Mouse (Mus musculus) heart, embryonic 15.5 days (tissue): ENCODE data around the gene Gm9887. TPM values are rescaled to one million over a fixed set of nuclear protein-coding genes. Genes with fewer than 3 reads are reported as not detected.
"Not testable (repeated sequence)": the region's sequence is repeated elsewhere in the genome, so short reads cannot be mapped to it uniquely, and the experiment has no call there.

Experiments
- ATAC-seq: fragments of 200-750 bp; cut with Nextera tagmentation; replicated peaks from 2 replicates; pipeline ENCODE4 v1.8.0; 2017; ENCODE audit warnings: low read depth, moderate TSS enrichment; ENCODE audit not compliant: insufficient number of reproducible peaks, insufficient read depth, low FRiP score
- H3K27ac ChIP-seq: fragments of 300-500 bp; sonication (generic); 2 replicates; pipeline ENCODE4 v1.5.1; 2015; ENCODE audit warnings: mild to moderate bottlenecking, inconsistent platforms
- H3K27me3 ChIP-seq: fragments of 300-500 bp; sonication (generic); 2 replicates; pipeline ENCODE4 v1.6.1; 2015; ENCODE audit warnings: inconsistent platforms
- H3K36me3 ChIP-seq: fragments of 300-500 bp; sonication (generic); 2 replicates; pipeline ENCODE4 v1.6.1; 2015; ENCODE audit warnings: mild to moderate bottlenecking, inconsistent platforms
- H3K4me1 ChIP-seq: fragments of 300-500 bp; sonication (generic); replicated peaks from 2 replicates; pipeline ENCODE4 v1.6.1; 2015; ENCODE audit warnings: inconsistent platforms
- H3K4me2 ChIP-seq: fragments of 300-500 bp; sonication (generic); 2 replicates; pipeline ENCODE4 v1.6.1; 2015; ENCODE audit warnings: inconsistent platforms, mild to moderate bottlenecking, moderate library complexity
- H3K4me3 ChIP-seq: fragments of 300-500 bp; sonication (generic); 2 replicates; pipeline ENCODE4 v1.5.1; 2015; ENCODE audit warnings: mild to moderate bottlenecking, inconsistent platforms
- H3K9ac ChIP-seq: fragments of 300-500 bp; sonication (generic); 2 replicates; pipeline ENCODE4 v1.6.1; 2015; ENCODE audit warnings: mild to moderate bottlenecking, inconsistent platforms
- H3K9me3 ChIP-seq: fragments of 300-500 bp; sonication (generic); replicated peaks from 2 replicates; pipeline ENCODE4 v1.6.1; 2016; ENCODE audit warnings: inconsistent platforms
- WGBS: fragments of 180-500 bp; shearing (Covaris S2); methylation state at CpG from one replicate; pipeline ENCODE4 v1.1.7; 2015; ENCODE audit warnings: mixed read lengths; 5-methylcytosine and 5-hydroxymethylcytosine counted together
- polyA plus RNA-seq: library from polyadenylated mRNA; unstranded; fragments of >200 nt; fragmentation: Nextera tagmentation; extraction: Ambion mirVana; gene quantifications from 2 replicates; pipeline ENCODE4 v1.2.1, GENCODE M21; 2015

The Gm9887 gene
- polyA plus RNA-seq, 1 experiment from 2014 or later = 1.5 TPM

DNA sequence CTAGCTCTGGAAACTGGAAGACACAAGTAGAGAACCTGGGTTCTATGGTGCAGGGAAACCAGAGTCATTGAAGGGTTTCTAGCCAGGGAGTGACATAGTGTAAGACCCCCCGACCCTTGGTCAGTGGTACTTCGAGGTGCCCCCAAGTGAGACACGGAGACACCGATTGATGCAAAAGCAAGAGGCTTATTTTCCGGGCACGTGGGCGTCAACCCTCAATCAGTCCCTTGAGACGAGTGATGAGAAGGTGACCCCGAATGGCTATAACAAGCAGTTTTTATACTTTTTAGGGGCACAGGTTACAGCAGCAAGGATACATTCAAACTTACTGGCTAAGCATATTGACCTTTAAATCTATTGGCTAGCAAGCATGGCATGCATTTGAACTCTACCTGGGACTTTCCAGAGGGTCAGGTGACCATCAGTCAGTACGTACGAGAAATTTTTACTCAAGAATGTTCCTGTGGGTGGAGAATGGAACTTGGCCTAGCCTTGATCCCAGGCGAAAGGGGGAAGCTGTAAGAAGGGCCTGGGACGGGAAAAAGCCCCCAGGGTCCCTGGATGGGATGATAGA lies 30.4 kb upstream of the Gm9887 start:
- H3K4me1 ChIP-seq = peaks cover 9% of the 10 kb centered on the region; the same call in 1 of the 2 replicates
- H3K9me3 ChIP-seq = no peaks in the 10 kb centered on the region
- no peak overlapping the region for H3K27ac ChIP-seq
- no peak overlapping the region for H3K4me2 ChIP-seq
- no peak overlapping the region for H3K9ac ChIP-seq
- ATAC-seq = no peak
- no peaks in the 10 kb centered on the region for H3K36me3 ChIP-seq
- H3K4me3 ChIP-seq = no peak overlapping the region
- WGBS = 89% methylated on average over 13 of the region's 13 CpGs
- H3K27me3 ChIP-seq = no peaks in the 10 kb centered on the region

DNA sequence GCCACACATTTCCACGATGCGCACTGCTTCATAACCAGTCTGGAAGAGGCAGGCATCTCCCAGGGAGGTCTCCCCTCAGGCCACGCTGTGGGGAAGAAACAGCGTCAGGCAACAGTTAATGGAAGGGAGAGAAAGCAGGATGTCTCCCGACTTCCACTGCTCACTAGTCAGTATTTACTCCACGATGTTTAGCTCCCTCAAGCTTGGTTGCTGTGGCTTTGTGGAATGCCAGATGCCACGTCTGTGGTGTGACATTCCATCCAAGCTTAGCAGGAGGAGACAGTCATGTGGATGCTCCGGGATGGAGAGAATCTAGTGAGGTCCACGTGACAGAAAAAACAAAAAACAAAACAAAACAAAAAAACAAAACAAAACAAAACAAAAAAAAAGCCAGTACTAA lies 29.8 kb upstream of the Gm9887 start:
- Histone ChIP-seq H3K27ac (no peak overlapping the region), H3K36me3 (no peaks in the 10 kb centered on the region), H3K4me2 (no peak overlapping the region), H3K27me3 (no peaks in the 10 kb centered on the region), H3K4me3 (no peak overlapping the region), H3K9me3 (no peaks in the 10 kb centered on the region), H3K4me1 (peaks cover 9% of the 10 kb centered on the region; the same call in 1 of the 2 replicates), H3K9ac (no peak overlapping the region)
- 43% methylated on average over 9 of the region's 9 CpGs for WGBS
- ATAC-seq = no peak

DNA sequence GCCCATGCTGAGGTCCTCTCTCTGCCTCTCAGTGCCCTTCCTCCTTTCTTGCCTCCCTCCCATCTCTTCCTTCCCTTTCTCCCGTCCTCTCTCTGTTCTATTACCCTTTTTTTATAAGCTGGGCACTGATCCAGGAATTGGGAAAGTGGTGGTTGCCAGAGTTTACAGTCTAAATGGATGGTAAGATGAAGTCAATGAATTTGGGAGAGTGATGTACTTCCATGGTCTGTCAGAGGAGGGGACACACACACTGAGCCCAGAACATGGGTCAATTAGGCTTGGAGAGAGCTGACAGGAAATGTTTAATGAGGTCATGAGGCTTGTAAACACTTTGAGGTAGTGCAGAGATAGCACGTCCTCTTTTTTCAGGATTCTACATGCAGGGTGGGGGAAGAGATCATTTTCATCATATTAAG lies 28.6 kb upstream of the Gm9887 start:
- no peak overlapping the region for H3K4me2 ChIP-seq
- H3K9me3 ChIP-seq = no peaks in the 10 kb centered on the region
- H3K4me3 ChIP-seq = no peak overlapping the region
- H3K27ac ChIP-seq = no peak overlapping the region
- H3K9ac ChIP-seq = no peak overlapping the region
- no peaks in the 10 kb centered on the region for H3K36me3 ChIP-seq
- no peaks in the 10 kb centered on the region for H3K27me3 ChIP-seq
- no peak for ATAC-seq
- peaks cover 9% of the 10 kb centered on the region; the same call in 1 of the 2 replicates for H3K4me1 ChIP-seq
- 34% methylated on average over 2 of the region's 2 CpGs for WGBS

DNA sequence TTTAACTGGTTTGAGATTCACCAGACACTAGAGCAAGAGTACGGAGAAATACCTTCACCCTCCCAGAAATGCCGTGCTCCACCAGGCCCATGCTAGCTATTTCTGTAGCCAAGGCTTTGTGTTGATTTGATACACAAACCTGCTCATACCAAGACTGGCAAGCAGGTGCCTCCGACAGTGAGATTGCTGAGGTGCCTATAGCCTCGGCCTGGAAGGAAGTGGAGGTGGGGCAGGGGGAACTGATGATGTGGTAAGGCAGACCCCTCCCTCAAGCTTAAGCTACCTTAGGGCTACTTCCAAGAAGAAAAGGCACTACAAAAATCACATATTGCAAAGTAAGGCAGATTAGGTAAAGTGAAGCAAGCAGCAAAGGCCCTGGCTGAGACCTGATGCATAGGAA lies 28.1 kb upstream of the Gm9887 start:
- Histone ChIP-seq H3K4me3 (no peak overlapping the region), H3K9me3 (no peaks in the 10 kb centered on the region), H3K27me3 (no peaks in the 10 kb centered on the region), H3K9ac (no peak overlapping the region), H3K4me2 (no peak overlapping the region), H3K36me3 (no peaks in the 10 kb centered on the region), H3K27ac (no peak overlapping the region), H3K4me1 (peaks cover 9% of the 10 kb centered on the region; the same call in 1 of the 2 replicates)
- no peak for ATAC-seq
- WGBS = 75% methylated on average over 4 of the region's 4 CpGs

DNA sequence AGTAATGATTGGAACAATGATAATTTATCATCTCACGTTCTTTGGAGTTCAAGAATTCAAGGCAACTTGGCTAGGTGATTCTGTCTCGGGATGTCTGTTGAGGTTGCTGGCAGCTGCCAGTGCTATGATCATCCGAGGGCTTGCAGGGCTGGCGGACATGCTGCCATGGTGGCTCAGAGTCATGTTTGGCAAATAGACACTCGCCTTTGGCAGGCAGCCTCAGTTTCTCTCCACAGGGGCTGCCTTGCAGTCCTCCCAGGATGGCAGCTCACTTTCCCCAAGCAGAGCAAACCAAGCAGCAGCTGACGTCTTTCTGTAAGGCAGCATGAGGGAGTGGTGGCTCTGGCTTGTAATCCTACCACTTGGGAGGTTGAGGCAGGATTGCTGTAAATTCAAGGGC lies 22.2 kb upstream of the Gm9887 start:
- 80% methylated on average over 6 of the region's 6 CpGs for WGBS
- no peak overlapping the region for H3K4me2 ChIP-seq

DNA sequence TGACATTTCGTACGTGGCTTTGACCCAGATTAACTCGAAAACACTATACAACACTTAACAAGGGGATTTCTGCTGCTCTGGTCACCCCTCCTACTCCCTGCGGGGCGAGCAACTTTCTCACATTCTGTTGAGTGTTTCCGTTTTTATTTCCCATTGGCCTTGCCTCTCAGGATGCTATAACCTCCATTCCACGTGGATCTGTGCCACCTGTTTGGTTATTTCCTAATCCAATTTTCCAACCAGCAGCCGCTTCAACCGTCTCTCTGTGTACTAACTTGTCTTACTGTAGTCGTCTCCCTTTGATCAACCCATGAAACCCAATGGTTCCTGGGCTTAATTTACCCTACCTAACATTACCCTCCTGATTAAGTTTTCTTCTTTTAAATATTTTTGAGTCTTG lies 20.8 kb upstream of the Gm9887 start:
- Histone ChIP-seq H3K4me2 (no peak overlapping the region), H3K4me1 (no peaks in the 10 kb centered on the region), H3K36me3 (no peaks in the 10 kb centered on the region), H3K27me3 (no peaks in the 10 kb centered on the region), H3K27ac (no peak overlapping the region), H3K9ac (no peak overlapping the region), H3K4me3 (no peak overlapping the region), H3K9me3 (no peaks in the 10 kb centered on the region)
- WGBS = 78% methylated on average over 10 of the region's 10 CpGs
- no peak for ATAC-seq

More for the DNA sequence above, 22.2 kb upstream of the Gm9887 start:
- Histone ChIP-seq H3K9me3 (no peaks in the 10 kb centered on the region), H3K9ac (no peak overlapping the region), H3K36me3 (no peaks in the 10 kb centered on the region), H3K27ac (no peak overlapping the region), H3K27me3 (no peaks in the 10 kb centered on the region), H3K4me1 (no peaks in the 10 kb centered on the region), H3K4me3 (no peak overlapping the region)
- ATAC-seq = no peak

DNA sequence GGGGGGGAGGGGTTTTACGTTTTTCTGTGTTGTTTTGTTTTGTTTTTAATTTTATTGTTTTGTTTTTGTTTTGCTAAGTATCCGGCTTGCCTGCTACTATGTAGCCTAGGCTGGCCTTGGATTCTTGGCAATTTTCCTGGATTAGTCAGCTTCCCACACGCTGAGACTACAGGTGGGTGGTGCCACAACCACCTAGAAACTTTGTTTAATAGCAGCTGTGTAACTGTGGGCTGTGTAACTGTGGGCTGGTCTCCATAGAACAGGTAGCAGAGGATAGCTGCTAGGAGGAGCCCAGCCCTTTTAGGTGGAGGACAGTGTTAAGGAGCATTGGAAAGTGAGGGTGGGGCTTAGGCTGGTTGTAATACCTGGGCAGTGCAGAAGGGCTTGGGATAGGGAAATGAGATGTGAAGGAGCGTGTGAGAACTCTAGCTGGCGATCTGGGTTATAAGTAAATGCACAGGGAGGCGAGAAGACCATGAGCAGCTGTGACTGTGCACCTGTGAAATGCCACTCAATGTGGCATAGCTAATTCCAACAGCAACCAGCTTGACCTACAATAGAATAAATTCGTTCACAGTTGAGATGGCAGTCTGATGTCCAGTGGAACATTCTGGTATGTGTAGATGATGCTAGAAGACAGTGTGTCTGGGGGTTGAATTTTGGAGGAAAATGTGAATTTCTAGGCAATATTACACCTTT lies 17.9 kb upstream of the Gm9887 start:
- H3K4me1 ChIP-seq = no peaks in the 10 kb centered on the region
- H3K9ac ChIP-seq = no peak overlapping the region
- H3K36me3 ChIP-seq = no peaks in the 10 kb centered on the region
- H3K4me2 ChIP-seq = no peak overlapping the region
- no peak for ATAC-seq
- H3K4me3 ChIP-seq = no peak overlapping the region
- H3K27me3 ChIP-seq = no peaks in the 10 kb centered on the region
- H3K9me3 ChIP-seq = no peaks in the 10 kb centered on the region
- H3K27ac ChIP-seq = no peak overlapping the region
- WGBS = 75% methylated on average over 7 of the region's 7 CpGs

DNA sequence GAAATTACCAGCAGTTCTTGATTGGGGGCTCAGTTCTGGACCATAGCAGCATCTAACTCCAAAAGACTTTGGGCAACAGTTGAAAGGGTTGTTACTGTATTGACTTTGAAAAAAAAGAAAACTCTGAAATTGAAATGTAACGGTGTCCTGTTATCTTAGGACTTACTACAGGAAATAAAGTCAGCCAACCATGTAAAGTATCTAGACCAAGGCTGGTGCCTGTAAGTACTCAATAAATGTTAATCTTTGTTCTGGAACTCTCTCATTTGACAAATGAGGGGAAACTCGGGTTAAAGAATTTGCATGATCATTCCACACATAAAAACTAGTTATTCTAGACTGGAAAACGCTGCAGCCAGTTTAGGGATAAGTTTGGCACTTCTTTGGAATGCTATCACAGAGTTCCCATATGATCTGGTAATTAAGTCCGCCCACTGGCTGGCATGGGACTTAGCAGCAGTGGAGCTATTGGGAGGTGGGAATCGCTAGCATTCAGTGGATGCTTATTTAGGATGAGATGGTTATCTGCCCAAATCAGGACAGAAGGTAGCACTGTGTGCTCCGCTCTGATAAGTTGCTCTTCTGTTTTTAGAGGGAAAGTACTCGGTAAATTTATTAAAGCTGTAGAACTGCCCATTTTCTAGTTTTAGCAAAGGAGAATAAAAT lies 17.1 kb upstream of the Gm9887 start:
- Histone ChIP-seq H3K4me1 (no peaks in the 10 kb centered on the region), H3K4me3 (no peak overlapping the region), H3K4me2 (no peak overlapping the region), H3K9me3 (no peaks in the 10 kb centered on the region), H3K27me3 (no peaks in the 10 kb centered on the region), H3K9ac (no peak overlapping the region), H3K36me3 (no peaks in the 10 kb centered on the region), H3K27ac (no peak overlapping the region)
- ATAC-seq = no peak
- 55% methylated on average over 7 of the region's 7 CpGs for WGBS

DNA sequence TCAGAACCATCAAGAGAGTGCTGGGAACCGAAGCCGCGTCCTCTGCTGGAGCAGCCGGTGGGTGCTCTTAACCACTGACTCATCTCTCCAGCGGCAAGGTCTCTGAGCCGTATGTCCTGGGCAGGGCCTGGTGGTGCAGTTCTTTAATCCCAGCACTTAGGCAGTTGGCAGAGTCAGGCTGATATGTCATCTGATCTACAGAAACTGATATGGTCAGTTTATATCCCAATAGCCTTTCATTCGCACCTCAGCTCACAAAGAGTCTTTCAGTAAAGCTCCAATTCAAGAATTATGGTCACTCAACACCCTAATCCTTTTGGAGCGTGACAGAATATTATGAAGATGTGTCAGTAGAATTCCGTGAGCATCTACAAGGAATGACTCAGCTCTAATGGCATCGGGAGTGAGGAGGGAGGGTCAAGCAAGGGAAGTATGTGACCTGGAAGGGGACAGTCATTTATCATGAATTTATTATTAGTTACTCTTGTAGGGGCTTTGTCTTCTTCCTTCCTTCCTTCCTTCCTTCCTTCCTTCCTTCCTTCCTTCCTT lies 16.1 kb upstream of the Gm9887 start:
- no peaks in the 10 kb centered on the region for H3K27me3 ChIP-seq
- 84% methylated on average over 10 of the region's 10 CpGs for WGBS
- no peaks in the 10 kb centered on the region for H3K9me3 ChIP-seq
- no peak for ATAC-seq
- H3K4me2 ChIP-seq = no peak overlapping the region
- no peak overlapping the region for H3K4me3 ChIP-seq
- no peak overlapping the region for H3K9ac ChIP-seq
- H3K4me1 ChIP-seq = no peaks in the 10 kb centered on the region
- no peak overlapping the region for H3K27ac ChIP-seq
- H3K36me3 ChIP-seq = no peaks in the 10 kb centered on the region

DNA sequence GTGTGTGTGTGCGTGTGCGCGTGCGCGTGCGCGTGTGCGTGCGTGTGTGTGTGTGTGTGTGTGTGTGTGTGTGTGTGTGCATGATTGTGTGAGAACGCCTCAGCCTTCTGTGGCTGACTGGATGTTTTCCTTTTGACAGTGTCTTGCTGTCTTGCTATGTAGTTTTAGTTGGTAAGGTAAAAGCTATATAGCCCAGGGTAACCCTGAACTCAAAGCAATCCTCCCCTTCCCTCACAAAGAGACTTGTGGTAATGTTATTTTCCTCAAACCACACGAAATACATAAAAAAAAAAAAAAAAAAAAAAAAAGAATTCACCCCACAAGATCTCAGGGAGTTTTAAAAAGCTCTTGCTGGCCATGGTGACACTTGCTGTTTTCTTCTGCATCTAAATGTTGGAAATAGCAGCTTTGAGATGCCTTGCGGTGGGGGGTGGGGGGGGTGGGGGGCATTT lies 14.0 kb upstream of the Gm9887 start:
- H3K36me3 ChIP-seq, H3K9ac ChIP-seq, ATAC-seq, H3K27ac ChIP-seq, H3K4me1 ChIP-seq, H3K9me3 ChIP-seq, H3K4me3 ChIP-seq, H3K27me3 ChIP-seq, H3K4me2 ChIP-seq: not testable (repeated sequence)
- 75% methylated on average over 12 of the region's 12 CpGs for WGBS

DNA sequence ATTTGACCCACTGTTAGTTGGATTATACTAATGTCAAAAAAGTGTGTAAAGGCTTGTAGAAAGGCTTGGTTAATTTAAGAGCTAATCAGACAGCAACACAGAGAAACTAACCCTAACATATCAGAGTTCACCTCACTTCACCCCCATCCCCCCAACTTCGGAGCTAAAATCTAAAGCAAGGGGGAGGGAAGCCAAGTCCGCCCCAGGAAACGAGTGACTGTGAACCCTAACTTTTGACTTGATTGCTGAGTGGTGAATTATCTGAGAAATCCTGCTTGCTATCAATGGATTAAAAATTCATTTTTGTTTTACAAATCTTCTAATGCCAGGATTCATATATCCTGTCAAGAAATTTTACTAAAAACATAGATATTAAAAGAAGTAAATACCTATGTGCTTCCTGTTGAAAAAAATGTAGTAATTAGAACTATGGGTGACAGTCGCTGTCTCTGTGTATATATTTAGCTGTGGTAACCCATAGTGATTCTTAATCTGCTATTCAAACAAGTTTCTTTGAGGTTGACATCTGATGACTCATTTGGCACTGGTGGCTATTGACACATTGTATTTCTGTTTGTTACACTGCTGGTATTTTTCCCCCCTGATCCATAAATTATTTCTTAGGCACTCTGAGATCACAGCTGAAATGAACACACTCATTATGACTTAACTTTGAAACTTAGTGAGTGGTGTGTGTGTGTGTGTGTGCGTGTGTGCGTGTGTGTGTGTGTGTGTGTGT lies 13.5 kb upstream of the Gm9887 start:
- Histone ChIP-seq H3K9me3 (no peaks in the 10 kb centered on the region), H3K27ac (no peak overlapping the region), H3K9ac (no peak overlapping the region), H3K4me2 (no peak overlapping the region), H3K4me1 (peaks cover 8% of the 10 kb centered on the region; the same call in 1 of the 2 replicates), H3K4me3 (no peak overlapping the region), H3K27me3 (no peaks in the 10 kb centered on the region), H3K36me3 (no peaks in the 10 kb centered on the region)
- no peak for ATAC-seq
- WGBS = 68% methylated on average over 6 of the region's 6 CpGs
